Mouse (Mus musculus) urinary bladder, postnatal 14 days (tissue): ENCODE data around the gene Pkmyt1.
A peak's percentile ranks its signal among the peaks of the same experiment; 100 is the strongest.

Source experiments
- DNase-seq: peaks from one replicate; pipeline ENCODE4 v3.0.0; 2021; ENCODE audit warnings: low spot score

Pkmyt1 gene

DNA sequence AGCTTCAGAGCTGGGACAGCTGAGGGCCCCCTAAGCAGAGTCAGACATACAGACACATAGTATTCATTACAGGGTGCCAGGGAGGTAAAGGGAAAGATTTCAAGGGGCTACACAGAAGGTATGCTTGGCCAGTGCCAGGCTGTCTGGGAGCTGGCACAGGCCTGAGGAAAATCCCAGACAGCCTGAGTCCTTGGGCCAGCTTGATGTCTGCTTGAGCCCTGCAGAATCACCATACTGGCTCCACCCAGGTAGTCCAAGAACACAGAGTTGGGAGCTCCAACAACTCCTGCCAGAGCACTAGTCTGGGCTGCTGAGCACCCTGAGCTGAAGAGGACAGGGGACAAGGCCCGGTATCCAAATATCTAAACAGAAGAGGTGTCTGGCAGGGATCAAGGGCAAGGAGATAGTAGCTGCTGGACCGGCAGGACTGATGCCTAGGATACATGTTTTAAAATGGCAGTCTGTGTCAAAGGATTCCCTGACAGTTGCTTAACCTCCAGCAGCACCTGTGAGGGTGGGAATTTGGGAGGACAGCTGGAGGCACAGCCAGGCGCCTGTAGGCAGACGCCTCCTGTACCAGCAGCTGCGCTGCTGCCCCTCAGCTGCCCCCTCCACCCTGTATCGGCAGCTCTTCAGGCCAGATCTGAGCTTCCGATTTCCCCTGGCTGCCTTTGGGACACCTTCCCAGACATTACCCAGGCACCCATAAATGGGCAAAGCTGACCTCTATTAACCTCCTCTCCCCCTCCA is 3.6 kb upstream of the Pkmyt1 start, which contains the start of gene 1520401A03Rik:
Gene 1520401A03Rik, minus strand, starts transcription at position 408 of the 750 bp plus-strand sequence.
- DNase-seq = no peak

DNA sequence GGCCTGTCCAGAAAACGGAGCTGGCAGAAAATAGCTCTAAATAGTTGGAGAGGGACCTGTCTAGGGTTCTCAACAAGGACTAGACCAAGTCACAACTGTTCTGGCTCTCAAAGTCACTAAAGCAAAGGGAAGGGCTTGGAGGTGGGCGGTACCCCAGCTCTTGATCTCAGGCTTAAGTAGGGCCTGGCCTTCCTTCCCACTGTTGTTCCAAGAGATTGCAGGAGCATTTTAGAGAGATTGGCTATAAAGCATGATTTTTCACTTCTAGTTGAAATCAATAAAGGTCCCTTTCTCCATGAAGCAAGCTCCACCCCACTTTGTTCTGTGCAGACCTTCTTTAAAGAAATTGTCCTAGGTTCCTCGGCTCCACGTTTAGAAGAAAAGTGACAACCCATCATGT is 659 bp upstream of the Pkmyt1 start:
- no peak for DNase-seq

DNA sequence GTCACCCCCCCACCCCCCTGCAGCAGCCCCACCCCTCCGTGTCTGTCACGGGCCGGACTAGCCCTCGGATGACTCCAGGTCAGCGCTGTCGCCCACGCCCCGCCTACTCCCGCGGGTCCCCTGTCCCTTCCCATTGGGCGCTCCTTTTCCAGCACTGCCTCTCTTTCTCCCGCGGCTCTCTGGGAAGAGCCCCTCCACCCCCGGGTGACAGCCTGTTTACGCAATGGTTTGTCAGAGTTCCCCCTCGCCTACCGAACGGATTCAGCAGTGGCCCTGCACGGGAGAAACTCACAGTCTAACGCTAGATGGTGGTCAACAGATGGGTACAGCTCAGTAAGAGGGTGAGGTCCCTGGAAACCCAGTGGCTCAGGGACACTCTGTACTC is 614 bp downstream of the Pkmyt1 start:
- peak; percentile 82 for DNase-seq

DNA sequence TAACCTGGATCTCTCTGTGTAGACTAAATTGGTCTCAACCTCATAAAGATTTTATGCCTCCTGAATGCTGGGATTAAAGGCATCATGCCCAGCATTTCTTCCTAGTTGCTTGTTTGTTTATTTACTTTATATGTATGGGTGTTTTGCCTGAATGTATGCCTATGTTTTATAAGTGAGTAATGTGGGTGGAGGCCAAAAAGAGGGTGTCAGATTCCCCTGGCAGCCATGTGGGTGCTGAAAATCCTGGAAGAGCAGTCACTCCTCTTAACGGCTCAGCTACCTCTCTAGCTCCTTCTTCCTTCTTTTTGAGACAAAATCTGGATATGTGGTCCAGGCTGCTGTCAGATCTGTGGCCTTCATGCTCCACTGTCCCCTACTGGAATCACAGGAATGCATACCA is 4.3 kb downstream of the Pkmyt1 start:
- DNase-seq = no peak

DNA sequence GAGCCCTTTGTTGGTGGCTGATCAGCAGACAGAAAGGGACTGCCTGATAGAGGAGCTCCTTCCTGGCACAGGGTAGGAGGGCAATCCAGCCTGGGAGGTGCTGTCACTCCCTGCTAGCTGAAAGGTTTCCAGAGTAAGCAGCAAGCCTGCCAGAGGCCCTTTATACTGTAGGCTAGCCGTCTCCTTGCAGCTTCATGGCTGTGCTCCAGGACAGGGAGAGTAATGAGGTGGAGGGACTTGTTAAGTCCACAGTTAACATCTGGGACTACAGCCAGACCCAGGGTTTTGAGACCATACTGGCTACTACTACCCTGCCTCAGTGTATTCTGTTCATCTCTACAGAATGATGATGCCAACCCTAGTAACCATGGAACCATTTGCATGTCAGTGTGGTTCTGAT is 8.2 kb downstream of the Pkmyt1 start:
- no peak for DNase-seq

DNA sequence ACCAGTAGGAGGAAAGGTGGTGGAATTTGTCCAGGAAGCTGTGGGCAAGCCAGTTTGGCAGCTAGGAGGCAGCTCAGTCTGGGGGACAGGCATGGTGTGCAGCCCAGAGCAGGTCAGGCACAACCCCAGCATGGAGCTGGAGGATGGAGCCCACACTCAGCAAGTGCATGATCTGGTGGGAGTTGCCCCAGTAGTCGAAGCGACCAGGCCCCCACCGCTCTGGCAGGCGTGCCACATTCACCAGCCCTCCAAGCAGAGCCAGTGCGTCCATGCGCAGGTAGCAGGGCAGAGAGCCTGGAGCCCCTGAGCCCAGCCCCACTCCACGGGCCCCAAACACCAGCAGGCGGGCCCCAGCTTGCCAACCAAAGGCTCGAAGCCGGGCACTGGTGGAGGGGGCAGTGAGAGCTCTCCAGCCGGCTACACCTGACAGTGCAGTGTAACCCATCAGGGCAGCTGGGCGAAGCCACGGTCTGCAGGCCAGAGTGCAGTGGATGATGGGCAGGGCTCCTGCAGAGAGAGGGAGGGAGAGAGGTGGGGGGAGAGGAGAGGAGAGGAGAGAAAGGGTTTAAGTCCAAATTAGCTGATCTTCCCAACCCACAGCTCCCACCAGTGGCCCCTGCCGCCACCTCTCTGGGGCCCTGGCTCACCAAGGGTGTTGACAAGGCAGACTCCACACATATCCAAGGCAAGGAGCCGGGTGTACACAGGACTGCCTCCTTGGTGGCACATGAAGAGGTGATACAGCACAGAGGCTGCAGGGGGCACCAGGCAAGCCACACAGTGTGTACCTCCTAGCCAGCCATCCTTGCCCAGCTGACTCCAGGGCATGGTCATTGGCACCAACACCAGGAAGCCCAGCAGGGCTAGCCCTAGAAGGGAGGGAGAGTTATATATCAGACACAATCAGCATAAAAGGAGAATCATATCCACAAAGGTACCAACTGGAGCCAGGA is 11.6 kb downstream of the Pkmyt1 start:
- DNase-seq = no peak

DNA sequence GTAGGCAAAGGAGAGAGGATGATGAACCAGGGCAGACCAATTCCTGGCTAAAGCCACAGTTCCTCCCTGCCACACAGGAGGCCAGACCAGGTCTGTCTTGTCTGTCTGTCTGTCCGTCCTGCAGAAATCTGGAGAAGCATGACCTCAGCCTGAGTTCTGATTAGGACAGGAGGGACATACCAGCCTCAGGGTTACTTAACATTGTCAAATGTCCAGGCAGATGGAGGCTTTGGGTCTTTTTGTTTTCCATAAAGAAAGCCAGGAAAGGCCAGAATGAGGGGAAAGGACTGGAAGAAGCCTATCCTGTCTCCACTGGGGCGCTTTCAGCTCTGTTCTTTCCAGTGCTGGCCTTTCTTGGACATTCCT is 12.7 kb downstream of the Pkmyt1 start:
- no peak for DNase-seq

DNA sequence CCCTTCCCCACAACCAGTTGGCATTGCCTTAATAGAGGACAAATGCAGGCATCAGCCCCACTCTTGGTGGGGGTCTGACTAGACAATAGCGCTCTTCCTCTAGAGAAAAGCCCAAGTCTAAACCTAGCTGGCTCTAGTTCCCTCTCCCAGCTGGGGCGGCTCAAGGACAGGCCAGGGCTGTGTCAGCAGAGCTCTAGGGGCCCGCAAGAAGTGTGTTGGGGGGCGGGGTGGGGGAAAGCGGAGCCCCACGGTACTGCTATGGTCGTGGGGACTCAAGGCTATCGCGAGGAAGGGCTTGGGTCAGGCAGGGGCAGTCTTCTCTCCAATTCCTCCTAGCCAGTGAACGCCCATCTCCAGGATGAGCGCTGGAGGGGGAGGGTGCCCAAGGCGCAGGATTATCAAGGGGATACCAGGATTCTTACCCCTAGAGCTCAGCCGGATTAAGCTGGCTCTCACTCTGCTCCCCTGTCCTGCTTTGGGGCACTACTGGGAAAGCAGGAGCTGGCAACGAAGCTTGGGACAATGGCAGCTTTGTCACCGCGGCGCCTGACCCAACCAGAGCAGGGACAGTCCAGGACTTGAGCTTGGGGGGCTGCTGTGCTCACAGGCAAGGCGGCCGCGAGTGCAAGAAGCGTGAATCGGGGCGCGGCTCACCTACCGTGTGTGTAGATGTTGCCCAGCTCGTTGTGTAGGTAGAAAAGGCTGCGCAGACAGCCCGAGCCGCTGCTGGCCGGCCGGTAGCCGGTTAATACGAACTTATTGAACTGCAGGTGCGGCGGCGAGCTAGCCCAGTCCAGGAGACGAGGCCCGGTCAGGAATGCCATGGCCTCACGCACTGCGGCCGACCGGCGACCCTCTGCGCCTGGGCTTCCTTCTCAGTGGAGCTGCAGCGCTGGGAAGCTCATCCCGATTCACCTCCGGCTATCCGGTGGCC is 13.3 kb downstream of the Pkmyt1 start:
- DNase-seq = no peak

DNA sequence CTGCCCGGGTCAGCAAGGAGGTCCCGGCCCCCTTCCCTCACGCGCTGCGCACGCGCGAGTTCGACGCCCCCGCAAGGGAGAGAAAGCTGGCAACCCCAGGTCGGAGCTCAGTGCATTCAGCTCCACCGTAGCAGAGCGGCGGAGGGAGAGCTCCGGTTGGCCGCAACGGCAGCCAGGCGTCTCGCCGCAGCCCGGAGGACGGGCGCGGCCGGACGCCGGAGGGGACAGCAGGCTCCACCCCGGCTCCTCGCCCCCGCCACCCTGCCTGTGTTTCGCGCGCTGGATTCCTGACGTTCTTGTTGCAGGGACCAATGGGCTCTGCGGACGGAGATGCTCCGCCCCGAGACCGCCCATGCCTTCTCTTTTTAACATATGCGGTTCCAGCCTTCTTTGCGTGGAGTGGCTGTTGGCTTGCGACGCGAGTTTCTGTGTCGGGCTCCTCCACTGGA is 14.0 kb downstream of the Pkmyt1 start:
- peak; percentile 91 for DNase-seq

DNA sequence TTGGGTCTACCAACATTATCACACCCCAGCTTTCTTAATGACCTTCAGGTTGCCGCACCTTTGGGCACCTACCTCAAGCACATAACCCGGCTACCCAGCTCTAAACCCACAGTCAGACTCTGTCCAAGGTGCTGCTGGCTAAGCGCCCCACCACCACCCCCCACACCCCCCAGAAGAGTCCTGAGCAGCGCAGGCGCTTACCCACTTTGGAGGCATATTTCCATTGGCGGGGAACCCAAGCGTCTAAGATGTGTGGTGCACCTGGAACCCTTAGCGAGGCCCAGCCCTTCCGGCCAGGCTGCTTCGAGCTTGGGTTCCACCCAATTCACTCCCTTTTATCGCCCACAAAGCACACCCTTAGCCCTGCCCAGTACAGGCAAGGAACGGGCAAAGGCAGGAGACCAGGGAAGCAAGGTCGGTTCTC is 14.5 kb downstream of the Pkmyt1 start, which contains the start of gene Paqr4:
Gene Paqr4, minus strand, starts transcription at position 270 of the 424 bp plus-strand sequence.
- DNase-seq = peak; percentile 28

DNA sequence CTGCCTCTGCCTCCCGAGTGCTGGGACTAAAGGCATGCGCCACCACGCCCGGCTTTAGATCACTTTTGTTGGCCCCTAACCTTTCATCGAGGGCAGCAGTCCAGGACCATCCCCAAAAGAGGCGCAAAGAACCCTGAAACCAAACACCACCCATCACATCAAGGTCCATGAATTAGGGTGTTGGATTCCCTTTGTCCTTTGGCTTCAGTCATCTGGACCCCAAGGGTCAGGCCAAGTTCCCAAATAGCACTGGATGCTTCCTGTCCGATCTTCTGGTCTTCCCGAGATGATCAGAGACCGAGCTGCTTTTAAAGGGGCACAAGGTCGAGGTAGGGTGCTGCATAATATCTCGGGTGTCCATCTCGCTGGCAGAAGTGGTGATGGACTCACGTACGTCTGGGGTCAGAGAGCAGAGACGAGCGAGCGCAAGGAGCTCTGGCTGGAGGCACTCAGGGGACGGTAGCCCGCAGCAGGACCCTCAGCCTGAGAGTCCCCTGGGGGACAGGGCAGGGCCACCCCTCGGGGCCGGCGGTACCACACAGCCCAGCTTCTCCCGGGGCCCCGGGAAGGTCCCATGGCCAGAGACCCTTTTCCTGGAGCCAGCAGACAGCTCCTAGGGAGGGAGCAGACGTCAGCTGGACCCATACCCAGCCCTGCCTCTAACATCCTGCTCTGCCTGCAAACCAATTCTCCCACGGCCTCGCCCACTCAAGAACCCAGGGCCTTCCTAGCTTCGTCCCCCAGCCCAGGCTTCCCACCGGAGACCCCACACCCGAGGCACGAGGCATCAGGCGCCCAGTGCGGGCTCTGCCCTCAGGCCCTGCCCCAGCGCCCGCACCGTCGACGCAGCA is 15.4 kb downstream of the Pkmyt1 start:
- DNase-seq = no peak

DNA sequence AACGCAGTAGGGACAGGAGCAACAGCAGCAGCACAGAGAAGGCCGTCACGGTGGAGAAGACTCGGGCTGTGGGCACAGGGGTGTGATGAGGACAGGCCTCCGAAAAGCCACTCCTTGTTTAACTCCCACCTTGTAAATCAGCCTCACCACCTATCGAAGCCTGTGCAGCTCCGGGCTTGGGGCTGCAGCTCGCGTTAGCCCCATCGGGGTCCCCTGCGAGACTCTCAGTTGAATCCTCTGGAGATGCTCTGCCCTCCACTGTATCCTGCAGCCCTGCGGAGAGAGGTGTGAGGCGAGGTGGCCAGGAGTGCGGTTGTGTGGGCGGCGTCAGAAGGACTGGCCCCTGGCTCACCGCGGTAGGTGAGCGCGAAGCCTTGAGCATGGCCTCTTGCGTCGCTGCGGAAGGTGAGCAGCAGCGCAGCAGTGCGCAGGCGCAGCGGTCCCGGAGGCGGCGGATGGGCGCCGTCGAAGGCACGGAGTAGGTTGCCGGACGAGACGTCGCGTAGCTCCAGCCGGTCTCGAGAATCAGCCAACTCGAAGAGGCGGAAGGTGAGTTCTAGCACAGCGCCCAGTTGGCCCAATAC is 16.2 kb downstream of the Pkmyt1 start:
- DNase-seq = no peak

DNA sequence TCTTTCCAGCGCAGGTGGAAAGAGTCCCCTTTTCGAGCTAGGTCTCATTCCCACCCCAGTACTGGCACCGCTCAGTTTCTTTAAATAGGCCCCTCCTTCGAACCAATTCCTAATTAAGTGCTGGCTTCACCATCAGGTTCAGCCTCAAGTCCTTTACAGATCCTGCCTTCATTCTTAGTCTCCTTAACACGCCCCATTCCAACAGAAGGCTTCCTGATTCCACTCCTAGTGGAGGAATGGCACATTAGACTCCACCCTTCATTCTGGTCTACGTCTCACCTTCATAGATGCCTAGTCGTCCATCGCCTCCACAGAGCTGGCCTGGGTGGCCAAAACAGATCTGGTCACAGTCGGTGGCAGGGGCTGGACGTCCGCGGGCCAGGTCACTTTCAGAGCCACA is 16.8 kb downstream of the Pkmyt1 start:
- no peak for DNase-seq

DNA sequence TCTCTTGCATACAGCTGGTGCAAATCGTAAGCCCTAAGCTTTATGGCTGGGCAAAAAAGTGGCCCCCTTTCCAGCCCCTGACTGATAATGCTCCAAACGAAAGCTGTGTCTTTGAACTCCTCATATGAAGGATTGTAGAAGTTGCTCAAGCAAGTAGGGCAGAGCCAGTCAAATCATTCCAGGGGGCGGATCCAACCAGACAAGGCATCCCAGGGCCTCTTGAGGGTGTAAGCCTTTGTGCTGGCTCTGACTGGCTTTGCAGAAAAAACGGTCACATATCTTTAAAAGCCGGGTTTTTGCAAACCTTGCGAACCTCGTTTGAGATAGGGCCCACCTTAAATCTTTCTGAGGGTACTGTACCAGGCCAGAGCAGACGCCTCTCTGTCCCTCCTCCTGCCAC is 17.9 kb downstream of the Pkmyt1 start:
- no peak for DNase-seq

DNA sequence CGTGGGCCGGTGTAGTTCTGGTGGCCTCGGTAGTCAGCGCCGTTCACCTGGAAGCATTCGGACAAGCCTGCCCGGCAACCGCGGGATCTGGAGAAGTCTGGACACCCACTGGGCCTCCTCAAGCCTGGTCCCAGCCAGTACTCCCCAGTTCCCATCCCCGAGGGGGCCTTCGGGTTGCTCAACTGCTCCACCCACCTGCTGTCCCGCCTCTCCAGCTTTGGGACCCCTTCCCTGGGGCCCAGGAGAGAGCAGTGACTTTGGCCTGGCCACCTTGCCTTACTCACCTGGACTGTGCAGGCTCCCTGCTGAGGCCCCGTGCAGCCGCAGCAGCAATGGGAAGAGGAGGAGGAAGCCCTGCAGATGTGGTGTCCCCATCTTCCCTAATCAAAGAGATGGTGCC is 18.5 kb downstream of the Pkmyt1 start:
- no peak for DNase-seq

DNA sequence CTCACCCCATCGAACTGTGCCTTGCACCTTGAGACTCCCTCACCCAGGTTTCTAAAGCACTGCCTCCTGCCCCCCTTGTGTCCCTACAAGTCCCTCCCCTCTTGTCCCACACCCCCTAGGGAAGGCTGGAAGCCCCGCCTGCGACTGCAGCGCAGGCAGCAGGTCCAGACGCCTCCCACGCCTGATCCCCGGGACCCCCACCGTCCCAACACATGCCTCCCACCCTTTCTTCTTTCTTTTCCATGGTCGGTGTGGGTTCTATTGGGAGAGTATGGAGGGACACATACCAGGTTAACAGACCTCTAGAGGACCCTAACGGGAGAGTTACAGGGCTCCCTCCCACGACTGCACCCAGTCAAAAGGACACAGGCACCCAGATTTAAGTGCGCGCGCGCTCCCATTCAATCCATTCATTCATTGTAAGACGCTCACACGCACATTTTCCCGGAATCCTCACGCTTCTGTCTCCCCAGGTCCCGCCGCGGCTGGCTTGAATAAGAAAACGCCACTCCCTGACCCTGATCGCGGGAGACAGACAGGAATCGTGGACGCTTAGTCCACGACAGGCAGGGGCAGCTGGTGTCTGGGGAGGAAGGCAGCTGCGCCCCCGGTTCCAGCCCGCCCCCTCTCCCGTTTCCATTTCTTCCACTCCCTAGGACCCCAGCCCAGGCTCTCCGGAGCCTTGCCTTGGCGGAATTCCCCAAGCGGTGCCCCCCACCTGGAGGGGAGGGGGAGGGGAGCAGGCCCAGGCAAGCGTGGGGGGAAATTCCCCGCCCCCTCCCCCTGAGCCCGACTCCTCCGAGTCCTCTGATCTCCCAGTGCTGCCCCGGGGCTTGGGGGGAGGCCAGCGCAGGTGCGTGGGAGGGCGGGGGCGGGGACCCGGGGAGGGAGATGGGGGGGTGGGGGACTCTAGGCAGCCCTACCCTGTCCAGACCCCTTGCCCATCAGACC is 19.4 kb downstream of the Pkmyt1 start, which contains the start of gene Kremen2:
Gene Kremen2, minus strand, starts transcription at position 533 of the 951 bp plus-strand sequence.
- no peak for DNase-seq

DNA sequence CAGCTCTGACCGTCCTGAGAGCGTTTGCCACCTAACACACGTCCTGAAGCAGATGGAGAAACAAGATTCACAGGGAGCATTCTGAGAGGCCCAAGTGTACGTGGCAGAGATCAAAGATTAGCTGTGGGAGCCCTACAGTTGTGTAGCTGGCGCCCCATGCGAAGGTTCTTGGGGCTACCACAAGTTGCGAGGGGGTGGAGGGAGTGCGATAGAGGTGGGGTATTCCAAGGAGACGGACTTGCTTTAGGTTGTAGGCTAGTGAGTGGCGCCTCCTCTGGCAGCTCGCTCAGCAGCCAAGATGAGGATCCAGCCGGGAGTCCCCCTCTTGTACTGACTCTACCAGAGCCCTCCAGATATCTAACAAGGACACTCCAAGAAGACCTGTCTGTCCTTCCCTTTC is 20.2 kb downstream of the Pkmyt1 start:
- DNase-seq = no peak

DNA sequence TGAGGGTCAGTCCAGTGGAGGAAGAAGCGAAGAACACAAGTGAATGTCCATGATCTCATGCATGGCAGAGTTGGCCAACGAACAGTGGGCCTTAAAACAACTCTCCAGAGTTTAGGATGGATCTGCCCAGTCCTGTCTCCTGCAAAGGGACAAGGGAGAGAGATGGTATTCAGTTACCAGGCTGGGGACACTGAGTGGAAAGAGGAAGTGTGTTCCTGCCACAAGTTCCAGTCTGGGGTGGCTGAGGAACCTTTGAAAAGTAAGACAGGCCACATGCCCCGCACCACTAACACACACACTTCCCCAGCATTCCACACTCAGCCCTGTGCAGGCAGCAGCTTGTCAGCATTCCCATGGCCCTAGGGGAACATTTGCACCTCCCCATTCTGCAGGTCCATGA is 20.6 kb downstream of the Pkmyt1 start:
- no peak for DNase-seq

DNA sequence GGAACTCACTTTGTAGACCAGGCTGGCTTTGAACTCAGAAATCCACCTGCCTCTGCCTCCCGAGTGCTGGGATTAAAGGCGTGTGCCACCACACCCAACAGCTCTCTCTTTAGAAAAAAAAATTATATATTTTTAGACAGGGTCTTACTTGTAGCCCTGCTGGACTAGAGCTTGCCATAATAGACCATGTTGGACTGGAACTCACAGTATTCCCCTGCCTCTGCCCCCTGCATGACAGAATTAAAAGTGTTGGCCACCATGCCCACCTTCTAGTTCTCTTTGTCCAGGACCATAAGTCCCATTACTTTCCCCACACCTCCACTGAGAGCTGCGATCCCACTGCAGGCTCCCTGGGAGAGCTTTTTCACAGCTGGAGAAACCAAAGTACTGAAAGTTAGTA is 21.3 kb downstream of the Pkmyt1 start:
- DNase-seq = no peak
